Mouse (Mus musculus): ENCODE data around the gene Dnah8. TPM values are rescaled to one million over a fixed set of nuclear protein-coding genes. Genes with fewer than 3 reads are reported as not detected.

The Dnah8 gene
- total RNA-seq, 2 experiments from 2014 or later, result 2.7 to 4.2 TPM

- no peak for DNase-seq (ENCODE audit: low spot score in 2 of 2)
Observed at GRCm38 (mm10) chr17:30860606-30861005, 236.5 kb downstream of the Dnah8 start.

- DNase-seq (ENCODE audit: low spot score in 2 of 2), result no peak
Observed at GRCm38 (mm10) chr17:30866281-30866680, 242.1 kb downstream of the Dnah8 start.

GRCm38 (mm10) chr17:30866966-30867365 is 242.8 kb downstream of the Dnah8 start:
- no peak for DNase-seq (ENCODE audit: low spot score in 2 of 2)

- no peak for DNase-seq (ENCODE audit: low spot score in 2 of 2)
Observed at GRCm38 (mm10) chr17:30871040-30871439, 246.9 kb downstream of the Dnah8 start.

- no peak for DNase-seq (ENCODE audit: low spot score in 2 of 2)
Observed at GRCm38 (mm10) chr17:30874276-30874675, 250.1 kb downstream of the Dnah8 start.

- no peak for DNase-seq (ENCODE audit: low spot score in 2 of 2)
Observed at GRCm38 (mm10) chr17:30877456-30877855, 253.3 kb downstream of the Dnah8 start.

GRCm38 (mm10) chr17:30878626-30879025 is 254.5 kb downstream of the Dnah8 start:
- DNase-seq (ENCODE audit: low spot score in 2 of 2), result no peak

GRCm38 (mm10) chr17:30880391-30880790 is 256.2 kb downstream of the Dnah8 start:
- no peak for DNase-seq (ENCODE audit: low spot score in 2 of 2)

GRCm38 (mm10) chr17:30881001-30881400 is 256.8 kb downstream of the Dnah8 start:
- no peak for DNase-seq (ENCODE audit: low spot score in 2 of 2)

- no peak for DNase-seq (ENCODE audit: low spot score in 2 of 2)
Observed at GRCm38 (mm10) chr17:30882206-30882605, 258.1 kb downstream of the Dnah8 start.

GRCm38 (mm10) chr17:30883534-30883933 is 259.4 kb downstream of the Dnah8 start:
- no peak for DNase-seq (ENCODE audit: low spot score in 2 of 2)

- DNase-seq (ENCODE audit: low spot score in 2 of 2), result no peak
Observed at GRCm38 (mm10) chr17:30892086-30892485, 267.9 kb downstream of the Dnah8 start.

GRCm38 (mm10) chr17:30892730-30893129 is 268.6 kb downstream of the Dnah8 start:
- DNase-seq (ENCODE audit: low spot score in 2 of 2), result peak; percentile 19 to 30

- no peak for DNase-seq (ENCODE audit: low spot score in 2 of 2)
Observed at GRCm38 (mm10) chr17:30897075-30897474, 272.9 kb downstream of the Dnah8 start.

GRCm38 (mm10) chr17:30901627-30902026 is 277.5 kb downstream of the Dnah8 start, which contains the start of gene Glp1r:
Gene Glp1r, plus strand, starts transcription at chr17:30901817.
- DNase-seq (ENCODE audit: low spot score in 2 of 2), result no peak

GRCm38 (mm10) chr17:30904096-30904495 is 279.9 kb downstream of the Dnah8 start:
- no peak for DNase-seq (ENCODE audit: low spot score in 2 of 2)

GRCm38 (mm10) chr17:30907577-30907976 is 283.4 kb downstream of the Dnah8 start:
- no peak for DNase-seq (ENCODE audit: low spot score in 2 of 2)

GRCm38 (mm10) chr17:30910866-30911731 is 286.9 kb downstream of the Dnah8 start:
- DNase-seq (ENCODE audit: low spot score in 2 of 2), result peak; percentile 25 to 35

- peak in 1 of 2 experiments; percentile 17 for DNase-seq (ENCODE audit: low spot score in 2 of 2)
Observed at GRCm38 (mm10) chr17:30911732-30912088, 287.6 kb downstream of the Dnah8 start.

- DNase-seq (ENCODE audit: low spot score in 2 of 2), result no peak
Observed at GRCm38 (mm10) chr17:30912536-30912935, 288.4 kb downstream of the Dnah8 start.

- no peak for DNase-seq (ENCODE audit: low spot score in 2 of 2)
Observed at GRCm38 (mm10) chr17:30914264-30914663, 290.1 kb downstream of the Dnah8 start.

GRCm38 (mm10) chr17:30923566-30923965 is 299.4 kb downstream of the Dnah8 start:
- no peak for DNase-seq (ENCODE audit: low spot score in 2 of 2)
